Mouse (Mus musculus) hindbrain, embryonic 11.5 days (tissue): ENCODE results near the gene Nthl1. TPM values are rescaled to one million over a fixed set of nuclear protein-coding genes. Genes with fewer than 3 reads are reported as not detected.

ENCODE experiments used
- ATAC-seq: fragments of 200-750 bp; cut with Nextera tagmentation; 2 replicates; pipeline ENCODE4 v1.8.0; 2017; ENCODE audit warnings: mild to moderate bottlenecking, moderate TSS enrichment, moderate library complexity; ENCODE audit not compliant: low FRiP score
- DNase-seq: peaks from one replicate; pipeline ENCODE4 v3.0.0-alpha.2; 2015; ENCODE audit warnings: low spot score
- H3K27ac ChIP-seq: fragments of 300-500 bp; sonication (generic); 2 replicates; pipeline ENCODE4 v1.5.1; 2014; ENCODE audit warnings: mild to moderate bottlenecking, low read depth, low read length
- H3K27me3 ChIP-seq: fragments of 300-500 bp; sonication (generic); 2 replicates; pipeline ENCODE4 v1.6.1; 2014; ENCODE audit warnings: mild to moderate bottlenecking, low read length, moderate library complexity, mixed read lengths; ENCODE audit not compliant: control insufficient read depth, insufficient read depth
- H3K36me3 ChIP-seq: fragments of 300-500 bp; sonication (generic); 2 replicates; pipeline ENCODE4 v1.6.1; 2014; ENCODE audit warnings: mild to moderate bottlenecking, low read length, moderate library complexity, mixed read lengths; ENCODE audit not compliant: control insufficient read depth, insufficient read depth
- H3K4me1 ChIP-seq: fragments of 300-500 bp; sonication (generic); replicated peaks from 2 replicates; pipeline ENCODE4 v1.6.1; 2014; ENCODE audit warnings: low read length, mixed read lengths; ENCODE audit not compliant: control insufficient read depth, insufficient read depth
- H3K4me2 ChIP-seq: fragments of 300-500 bp; sonication (generic); replicated peaks from 2 replicates; pipeline ENCODE4 v1.6.1; 2014; ENCODE audit warnings: mild to moderate bottlenecking, low read depth, low read length
- H3K4me3 ChIP-seq: fragments of 300-500 bp; sonication (generic); 2 replicates; pipeline ENCODE4 v1.5.1; 2014; ENCODE audit warnings: low read depth, low read length
- H3K9ac ChIP-seq: fragments of 300-500 bp; sonication (generic); 2 replicates; pipeline ENCODE4 v1.6.1; 2014; ENCODE audit warnings: low read depth, low read length
- H3K9me3 ChIP-seq: fragments of 300-500 bp; sonication (generic); 2 replicates; pipeline ENCODE4 v1.6.1; 2016; ENCODE audit warnings: low read length; ENCODE audit not compliant: control insufficient read depth
- WGBS: fragments of 180-500 bp; shearing (Covaris S2); extraction: QIAGEN DNeasy Blood & Tissue Kit; methylation state at CpG from one replicate; pipeline ENCODE4 v1.1.7; 2014; 5-methylcytosine and 5-hydroxymethylcytosine counted together
- polyA plus RNA-seq: library from polyadenylated mRNA; unstranded; fragments of >200 nt; fragmentation: Nextera tagmentation; extraction: Ambion mirVana; gene quantifications from 2 replicates; pipeline ENCODE4 v1.2.1, GENCODE M21; 2014

The Nthl1 gene
- polyA plus RNA-seq, 1 experiment from 2014 or later, result 12.0 TPM

DNA sequence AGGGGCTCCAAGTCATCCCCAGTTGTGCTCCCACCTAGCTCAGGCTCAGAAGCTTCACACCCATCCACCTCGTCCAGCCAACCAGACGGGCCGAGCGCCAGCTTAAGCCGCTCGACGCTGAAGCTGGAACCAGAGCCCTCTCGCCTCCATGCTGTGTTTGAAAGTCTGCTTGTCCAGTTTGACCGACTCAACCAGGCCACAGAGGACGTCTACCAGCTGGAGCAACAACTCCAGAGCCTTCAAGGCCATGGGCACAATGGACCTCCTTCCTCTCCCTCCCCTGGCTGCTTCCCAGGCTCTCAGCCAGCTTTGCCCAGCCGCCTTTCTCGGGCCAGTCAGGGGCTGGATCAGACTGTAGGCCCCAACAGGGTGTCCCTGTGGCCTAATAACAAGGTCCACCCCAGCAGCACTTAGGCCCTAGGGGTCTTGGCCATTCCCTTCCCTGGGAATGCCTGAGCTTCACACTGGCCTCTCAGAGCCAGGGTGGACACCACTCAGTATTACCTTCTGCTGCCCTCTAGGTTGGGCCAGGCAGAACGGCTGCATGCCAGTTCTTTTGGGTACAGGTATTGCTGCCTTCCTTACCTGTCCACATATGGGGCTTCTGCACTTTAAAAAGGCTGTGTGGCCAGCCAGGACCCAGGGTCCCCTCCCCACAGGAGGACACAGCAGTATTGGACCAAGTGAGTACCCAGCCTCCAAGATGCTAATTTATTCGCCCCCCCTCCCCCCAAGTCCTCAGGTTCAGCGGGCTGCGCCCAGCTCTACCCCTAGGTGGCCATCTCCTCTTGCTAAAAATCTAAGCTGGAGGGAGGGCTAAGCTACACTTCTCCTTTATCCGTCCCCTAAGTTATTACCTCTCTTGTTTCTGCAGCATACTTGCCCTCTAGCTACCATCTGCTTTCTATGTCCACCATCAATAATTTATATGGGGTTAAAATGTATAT is 37.1 kb upstream of the Nthl1 start:
- Histone ChIP-seq H3K4me2 (no peak overlapping the region), H3K9ac (no peak overlapping the region), H3K4me1 (no peaks in the 10 kb centered on the region), H3K27me3 (no peaks in the 10 kb centered on the region), H3K9me3 (no peaks in the 10 kb centered on the region), H3K27ac (no peak overlapping the region), H3K4me3 (no peak overlapping the region), H3K36me3 (peaks cover 17% of the 10 kb centered on the region)
- DNase-seq (peak; percentile 15), ATAC-seq (no peak)
- WGBS, result 79% methylated on average over 17 of the region's 17 CpGs

DNA sequence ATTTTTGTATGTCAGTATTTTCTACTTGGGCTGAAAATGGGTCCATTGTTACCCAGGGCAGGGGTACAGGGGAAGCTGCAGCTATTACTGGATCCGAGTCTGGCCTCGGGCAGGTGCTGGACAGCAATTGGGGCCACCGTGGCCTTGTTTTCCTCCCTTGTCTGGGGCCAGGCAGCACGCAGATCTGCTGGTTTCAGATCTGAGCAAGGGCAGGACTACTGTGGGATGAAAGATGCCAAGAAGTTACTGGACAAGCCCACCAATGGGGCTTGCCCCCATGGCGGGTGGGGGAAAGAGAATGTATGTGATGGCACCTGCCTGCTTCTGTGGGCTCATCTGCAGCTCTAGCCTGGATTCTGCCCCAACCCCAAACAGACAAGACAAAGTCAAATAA is 36.4 kb upstream of the Nthl1 start:
- H3K27me3 ChIP-seq, result no peaks in the 10 kb centered on the region
- no peaks in the 10 kb centered on the region for H3K4me1 ChIP-seq
- no peak overlapping the region for H3K27ac ChIP-seq
- H3K4me3 ChIP-seq, result no peak overlapping the region
- no peaks in the 10 kb centered on the region for H3K9me3 ChIP-seq
- DNase-seq (no peak), ATAC-seq (no peak)
- no peak overlapping the region for H3K4me2 ChIP-seq
- peaks cover 17% of the 10 kb centered on the region for H3K36me3 ChIP-seq
- 88% methylated on average over 5 of the region's 5 CpGs for WGBS
- no peak overlapping the region for H3K9ac ChIP-seq

DNA sequence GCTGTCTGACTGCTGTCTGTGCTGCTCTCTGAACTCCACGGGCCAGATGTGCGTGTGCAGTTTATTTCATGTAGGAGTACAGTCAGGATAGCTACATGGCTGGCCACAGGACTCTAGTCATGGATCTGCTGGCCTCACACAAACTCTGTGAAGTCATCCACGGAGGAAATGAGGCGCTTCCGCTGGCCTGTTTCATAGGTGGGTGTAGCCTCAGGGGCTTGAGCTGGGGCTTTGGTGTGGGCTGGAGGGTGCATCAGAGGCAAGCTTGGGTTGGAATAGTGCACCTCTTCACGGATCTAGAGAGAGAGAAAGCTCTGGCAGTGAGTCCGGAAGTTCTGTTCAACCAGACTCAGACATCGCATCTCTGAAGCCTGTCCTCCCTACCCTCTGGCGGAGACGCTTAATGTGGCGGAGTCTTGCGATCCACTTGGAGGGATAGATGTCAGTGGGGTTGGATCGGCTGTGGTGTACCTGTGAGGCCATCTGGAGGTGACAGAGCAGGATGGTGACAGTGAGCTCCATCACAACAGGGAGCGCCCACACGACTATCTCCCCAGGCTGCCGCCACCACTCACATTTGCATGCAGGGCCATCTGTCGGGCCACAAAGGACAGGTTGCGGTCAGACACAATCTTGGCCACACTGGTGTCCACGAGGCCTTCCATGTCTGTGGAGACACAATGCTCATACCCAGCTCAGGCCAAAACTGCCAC is 35.9 kb upstream of the Nthl1 start:
- Histone ChIP-seq H3K4me2 (no peak overlapping the region), H3K27ac (no peak overlapping the region), H3K4me1 (no peaks in the 10 kb centered on the region), H3K4me3 (no peak overlapping the region), H3K9ac (no peak overlapping the region), H3K36me3 (peaks cover 17% of the 10 kb centered on the region), H3K27me3 (no peaks in the 10 kb centered on the region), H3K9me3 (no peaks in the 10 kb centered on the region)
- DNase-seq (no peak), ATAC-seq (no peak)
- 91% methylated on average over 19 of the region's 19 CpGs for WGBS

DNA sequence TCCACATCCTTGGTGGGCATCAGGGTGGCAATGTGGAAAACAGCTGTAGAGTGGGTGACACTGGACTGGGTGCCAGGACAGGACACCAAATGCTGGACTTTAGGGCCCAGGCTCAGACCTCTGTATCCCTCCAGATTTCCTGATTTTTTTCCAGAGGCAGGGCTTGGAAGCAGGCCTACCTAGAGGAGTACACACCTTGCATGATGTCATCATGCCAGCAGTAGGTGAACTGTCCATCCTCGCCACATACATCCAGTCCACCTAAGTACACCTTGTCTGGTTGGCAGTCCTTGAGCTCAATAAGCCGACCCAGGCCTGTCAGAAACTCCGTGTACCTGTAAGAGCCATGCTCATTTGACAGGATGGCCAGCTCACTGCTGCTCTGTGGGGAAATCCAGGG is 34.5 kb upstream of the Nthl1 start:
- DNase-seq (no peak), ATAC-seq (no peak)
- Histone ChIP-seq H3K4me3 (no peak overlapping the region), H3K4me1 (no peaks in the 10 kb centered on the region), H3K9me3 (no peaks in the 10 kb centered on the region), H3K9ac (no peak overlapping the region), H3K36me3 (peaks cover 17% of the 10 kb centered on the region), H3K27ac (no peak overlapping the region), H3K4me2 (no peak overlapping the region), H3K27me3 (no peaks in the 10 kb centered on the region)
- WGBS, result 96% methylated on average over 3 of the region's 3 CpGs

DNA sequence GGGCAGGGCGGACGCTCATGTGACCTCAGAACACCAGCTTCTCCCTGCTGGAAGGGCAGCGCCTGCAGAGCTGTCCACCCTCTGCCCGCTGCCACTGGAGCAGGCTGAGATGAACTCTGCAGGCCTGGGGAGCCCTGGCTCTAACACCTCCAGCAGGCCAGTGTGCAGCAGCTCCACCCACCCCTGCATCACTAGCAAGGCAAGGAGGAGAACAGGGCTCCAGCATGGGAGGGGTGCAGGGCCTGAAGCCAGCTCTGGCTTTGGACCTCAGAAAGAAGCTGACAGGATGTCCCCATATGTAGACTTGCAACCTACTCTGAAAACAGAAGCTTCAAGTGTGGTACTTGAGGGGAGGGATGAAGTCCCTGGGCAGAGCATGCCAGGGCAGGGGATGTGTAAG is 32.0 kb upstream of the Nthl1 start:
- no peak for ATAC-seq

DNA sequence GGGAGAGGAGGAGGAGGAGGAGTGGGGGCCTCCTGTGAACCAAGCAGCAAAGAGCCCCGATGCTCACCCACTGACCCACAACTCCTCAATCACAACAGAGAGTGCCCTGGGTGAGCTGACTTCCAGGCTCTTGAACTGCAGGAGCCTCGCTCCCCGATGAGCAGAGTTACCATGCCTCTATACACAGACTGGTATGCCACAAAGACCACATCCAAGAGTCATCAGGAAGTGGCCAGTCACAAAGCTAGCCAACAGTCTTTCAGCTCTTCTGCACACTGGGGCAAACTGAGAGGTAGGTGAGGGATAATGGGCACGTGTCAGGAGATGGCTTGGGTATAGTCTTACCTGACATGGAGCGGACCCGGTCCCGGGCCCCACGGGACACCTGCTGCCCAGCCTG is 28.5 kb upstream of the Nthl1 start:
- Histone ChIP-seq H3K4me1 (no peaks in the 10 kb centered on the region), H3K9ac (no peak overlapping the region), H3K27me3 (no peaks in the 10 kb centered on the region), H3K9me3 (no peaks in the 10 kb centered on the region), H3K27ac (no peak overlapping the region), H3K36me3 (peaks cover 3% of the 10 kb centered on the region; the same call in 1 of the 2 replicates), H3K4me3 (no peak overlapping the region), H3K4me2 (no peak overlapping the region)
- ATAC-seq, result no peak
- DNase-seq, result no peak
- WGBS, result 91% methylated on average over 8 of the region's 8 CpGs

More for the DNA sequence above, 32.0 kb upstream of the Nthl1 start:
- no peaks in the 10 kb centered on the region for H3K27me3 ChIP-seq
- WGBS, result 87% methylated on average over 4 of the region's 4 CpGs
- no peak overlapping the region for H3K4me2 ChIP-seq
- DNase-seq, result no peak
- H3K36me3 ChIP-seq, result peaks cover 13% of the 10 kb centered on the region
- no peak overlapping the region for H3K27ac ChIP-seq
- H3K4me1 ChIP-seq, result no peaks in the 10 kb centered on the region
- H3K9me3 ChIP-seq, result no peaks in the 10 kb centered on the region
- H3K9ac ChIP-seq, result no peak overlapping the region
- no peak overlapping the region for H3K4me3 ChIP-seq

DNA sequence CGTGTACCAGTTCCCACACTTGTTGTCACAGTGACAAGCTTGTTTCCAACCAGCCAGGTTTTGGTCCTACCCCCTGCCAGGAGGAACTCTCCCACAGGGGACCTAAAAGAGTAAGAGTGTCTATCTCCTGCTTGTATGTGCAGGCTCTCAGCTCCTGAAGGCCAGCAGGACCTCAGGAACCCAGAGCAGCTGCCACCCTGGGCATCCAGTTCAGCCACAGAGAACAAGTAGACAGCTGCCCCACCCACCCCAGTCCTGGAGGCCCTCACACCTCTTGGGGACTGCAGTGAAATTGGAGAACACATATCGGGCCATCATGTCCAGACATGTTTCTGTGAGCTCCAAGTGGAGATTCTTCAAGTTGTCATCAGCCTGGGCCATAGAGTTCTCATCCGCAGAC is 27.9 kb upstream of the Nthl1 start:
- Histone ChIP-seq H3K4me2 (no peak overlapping the region), H3K27me3 (no peaks in the 10 kb centered on the region), H3K27ac (no peak overlapping the region), H3K36me3 (peaks cover 3% of the 10 kb centered on the region; the same call in 1 of the 2 replicates), H3K9me3 (no peaks in the 10 kb centered on the region), H3K4me1 (no peaks in the 10 kb centered on the region), H3K9ac (no peak overlapping the region), H3K4me3 (no peak overlapping the region)
- WGBS, result 95% methylated on average over 3 of the region's 3 CpGs
- ATAC-seq (no peak), DNase-seq (no peak)

DNA sequence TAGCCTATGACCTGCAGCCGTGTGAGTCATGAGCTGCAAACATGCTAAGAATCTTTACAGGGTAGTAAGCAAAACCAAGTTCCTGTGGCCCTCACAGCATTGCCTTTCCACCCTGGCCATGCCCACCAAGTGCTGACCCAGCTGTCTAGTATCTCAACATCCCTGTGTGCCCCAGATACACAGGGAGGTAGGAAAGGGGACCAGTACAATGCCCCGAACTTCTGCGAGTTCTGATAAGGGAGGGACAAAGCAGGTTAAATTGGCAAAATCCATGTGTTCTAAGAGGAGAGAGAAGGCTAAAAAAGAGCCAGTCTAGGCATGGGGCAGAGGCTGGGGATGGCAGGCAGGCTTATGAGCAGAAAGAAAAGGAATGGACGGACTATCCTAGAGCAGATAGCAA is 24.1 kb upstream of the Nthl1 start:
- peaks cover 3% of the 10 kb centered on the region; the same call in 1 of the 2 replicates for H3K36me3 ChIP-seq
- ATAC-seq (no peak), DNase-seq (no peak)
- WGBS, result 91% methylated on average over 4 of the region's 4 CpGs
- no peak overlapping the region for H3K9ac ChIP-seq
- H3K27ac ChIP-seq, result no peak overlapping the region
- no peaks in the 10 kb centered on the region for H3K4me1 ChIP-seq
- H3K27me3 ChIP-seq, result no peaks in the 10 kb centered on the region
- H3K9me3 ChIP-seq, result no peaks in the 10 kb centered on the region
- H3K4me2 ChIP-seq, result no peak overlapping the region
- H3K4me3 ChIP-seq, result no peak overlapping the region
